Mouse (Mus musculus) myocyte (in vitro differentiated cells): ENCODE data around the gene Paf1.

Experiments
- CEBPB ChIP-seq: IDR thresholded peaks from 2 replicates; pipeline ENCODE4 v1.6.1; 2011; ENCODE audit warnings: mild to moderate bottlenecking, moderate library complexity; ENCODE audit not compliant: poor library complexity, insufficient read depth, severe bottlenecking
- E2F4 ChIP-seq: IDR thresholded peaks from one replicate; pipeline ENCODE4 v1.6.1; 2011; ENCODE audit warnings: mild to moderate bottlenecking, control low read depth, moderate library complexity; ENCODE audit not compliant: insufficient read depth
- MAX ChIP-seq: IDR thresholded peaks from one replicate; pipeline ENCODE4 v1.6.1; 2011; ENCODE audit warnings: low read depth, mild to moderate bottlenecking, control low read depth
- MYOD1 ChIP-seq, 3 experiments: IDR thresholded peaks; one replicate each; pipeline ENCODE4 v1.6.1; 2011; ENCODE audit warnings: control low read depth in 2 of 3, low read depth in 2 of 3, mild to moderate bottlenecking in 2 of 3, moderate library complexity in 1 of 3; ENCODE audit not compliant: insufficient read length in 2 of 3, control insufficient read depth in 1 of 3
- POLR2A ChIP-seq: IDR thresholded peaks from one replicate; pipeline ENCODE4 v1.6.1; 2011; ENCODE audit warnings: low read depth, mild to moderate bottlenecking, control low read depth, moderate library complexity; ENCODE audit not compliant: insufficient read length
- POLR2AphosphoS2 ChIP-seq: IDR thresholded peaks from one replicate; pipeline ENCODE4 v1.6.1; 2011; ENCODE audit warnings: low read depth, control low read depth; ENCODE audit not compliant: insufficient read length
- REST ChIP-seq: IDR thresholded peaks from one replicate; pipeline ENCODE4 v1.6.1; 2011; ENCODE audit warnings: mild to moderate bottlenecking, control low read depth, moderate library complexity; ENCODE audit not compliant: insufficient read depth, insufficient read length
- TCF12 ChIP-seq: IDR thresholded peaks from one replicate; pipeline ENCODE4 v1.6.1; 2011; ENCODE audit warnings: mild to moderate bottlenecking, control low read depth; ENCODE audit not compliant: poor library complexity, insufficient read depth, severe bottlenecking
- USF1 ChIP-seq: IDR thresholded peaks from one replicate; pipeline ENCODE4 v1.6.1; 2011; ENCODE audit warnings: low read depth, mild to moderate bottlenecking, control low read depth, moderate library complexity

GRCm38 (mm10) chr7:28398000-28398399, 5.2 kb downstream of the Paf1 start:
- TF ChIP-seq CEBPB: no peak
- TF ChIP-seq POLR2AphosphoS2: no peak
- no peak for TF ChIP-seq POLR2A
- no peak for TF ChIP-seq USF1
- no peak for TF ChIP-seq E2F4
- TF ChIP-seq TCF12: no peak
- TF ChIP-seq MAX: no peak
- TF ChIP-seq MYOD1 (IDR thresholded peaks at IDR 0.05; ENCODE audit: control insufficient read depth in 1 of 3, insufficient read length in 2 of 3, low read depth in 2 of 3): no peak
- TF ChIP-seq REST: no peak
